Mouse (Mus musculus): ENCODE measurements around the gene Clip1.
"Not testable (repeated sequence)": the region's sequence is repeated elsewhere in the genome, so short reads cannot be mapped to it uniquely, and the experiment has no call there.

- TF ChIP-seq FLI1 (IDR thresholded peaks at IDR 0.05; ENCODE audit: low read length); GATA1 (IDR thresholded peaks at IDR 0.05; ENCODE audit: borderline replicate concordance, low read length): not testable (repeated sequence)
Measured at GRCm38 (mm10) chr5:123723816-123724215, 39.4 kb upstream of the Clip1 start.

Measured in megakaryocyte, embryonic 14.5 days (primary cell).